Mouse (Mus musculus) brain, embryonic 14.5 days (tissue): Measurements from ENCODE around the gene Slc39a8.

Experiments
- CTCF ChIP-seq: fragments of 200-500 bp; IDR thresholded peaks from 2 replicates; pipeline ENCODE4 v1.5.1; 2012; ENCODE audit warnings: inconsistent platforms, mild to moderate bottlenecking, moderate library complexity, borderline replicate concordance; ENCODE audit not compliant: insufficient read depth, insufficient read length; ENCODE audit errors: extremely low read depth
- POLR2A ChIP-seq: fragments of 200-500 bp; IDR thresholded peaks from 2 replicates; pipeline ENCODE4 v1.6.1; 2012; ENCODE audit warnings: mild to moderate bottlenecking, inconsistent platforms, borderline replicate concordance; ENCODE audit not compliant: poor library complexity, insufficient read depth, insufficient read length, severe bottlenecking; ENCODE audit errors: extremely low read depth

DNA sequence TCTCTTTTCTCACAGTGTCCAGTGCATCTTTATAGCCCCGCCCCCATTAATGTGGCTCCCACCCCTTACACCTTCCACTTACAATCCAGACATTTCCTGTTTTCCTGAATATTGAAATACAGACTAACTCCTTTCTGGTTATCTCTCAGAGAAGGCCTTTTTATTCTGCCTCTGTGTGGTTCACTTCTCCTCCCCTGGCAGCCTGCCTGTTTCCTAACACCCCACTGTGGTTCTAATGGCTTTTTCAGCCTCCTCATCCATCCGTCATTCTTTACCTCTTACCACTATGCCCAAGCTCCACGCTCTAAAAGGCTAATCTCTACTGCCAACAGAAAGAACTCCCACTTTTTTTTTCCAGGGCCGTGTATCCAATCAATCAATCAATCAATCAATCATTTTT lies 44.0 kb downstream of the Slc39a8 start:
- TF ChIP-seq POLR2A = no peak
- TF ChIP-seq CTCF = no peak
